Mouse (Mus musculus) embryonic fibroblast, embryonic 13.5 days (primary cell): ENCODE measurements around the gene Pik3cb.

Experiments used
- CTCF ChIP-seq: IDR thresholded peaks from 2 replicates; pipeline ENCODE4 v1.5.1; 2011; ENCODE audit warnings: mild to moderate bottlenecking, control low read depth, low read length, moderate library complexity, borderline replicate concordance; ENCODE audit not compliant: insufficient read depth
- POLR2A ChIP-seq: IDR thresholded peaks from 2 replicates; pipeline ENCODE4 v1.6.1; 2011; ENCODE audit warnings: low read depth, mild to moderate bottlenecking, control low read depth, low read length, moderate library complexity

DNA sequence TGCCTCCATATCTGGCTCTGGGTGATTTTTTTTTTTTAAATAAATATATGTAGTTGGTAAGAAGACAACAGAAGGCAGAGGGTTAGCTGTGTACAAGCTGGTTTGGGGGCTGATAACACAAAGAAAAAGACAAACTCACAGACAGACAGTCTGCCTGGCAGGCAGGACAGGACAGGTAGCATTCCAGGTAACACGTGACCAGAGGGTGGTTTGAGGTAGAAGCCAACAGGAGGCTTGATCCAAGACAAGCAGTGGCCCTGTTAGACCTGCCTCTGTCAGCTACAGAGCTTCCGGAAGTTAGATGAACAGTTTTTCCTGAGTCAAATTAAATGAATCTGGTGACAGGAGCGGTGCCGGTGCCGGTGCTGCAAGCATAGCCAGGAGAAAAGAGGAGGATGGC, 26.5 kb upstream of the Pik3cb start:
- TF ChIP-seq CTCF (no peak), POLR2A (no peak)
